Mouse (Mus musculus) heart, embryonic 16.5 days (tissue): ENCODE measurements around the gene Ptprm. TPM values are rescaled to one million over a fixed set of nuclear protein-coding genes. Genes with fewer than 3 reads are reported as not detected.
A peak's percentile ranks its signal among the peaks of the same experiment; 100 is the strongest.

Experiments
- ATAC-seq: fragments of 200-750 bp; cut with Nextera tagmentation; replicated peaks from 2 replicates; pipeline ENCODE4 v1.8.0; 2017; ENCODE audit warnings: moderate number of reproducible peaks; ENCODE audit not compliant: insufficient read depth, low FRiP score; ENCODE audit errors: extremely low read depth
- H3K27ac ChIP-seq: fragments of 300-500 bp; sonication (generic); 2 replicates; pipeline ENCODE4 v1.5.1; 2014; ENCODE audit warnings: mild to moderate bottlenecking, low read length, control low read depth, moderate library complexity
- H3K27me3 ChIP-seq: fragments of 300-500 bp; sonication (generic); 2 replicates; pipeline ENCODE4 v1.6.1; 2014; ENCODE audit warnings: low read length, mixed read lengths; ENCODE audit not compliant: control insufficient read depth, insufficient read depth
- H3K36me3 ChIP-seq: fragments of 300-500 bp; sonication (generic); 2 replicates; pipeline ENCODE4 v1.6.1; 2014; ENCODE audit not compliant: control insufficient read depth, insufficient read depth
- H3K4me1 ChIP-seq: fragments of 300-500 bp; sonication (generic); 2 replicates; pipeline ENCODE4 v1.6.1; 2014; ENCODE audit warnings: low read length, mixed read lengths; ENCODE audit not compliant: control insufficient read depth, insufficient read depth
- H3K4me2 ChIP-seq: fragments of 300-500 bp; sonication (generic); 2 replicates; pipeline ENCODE4 v1.6.1; 2014; ENCODE audit warnings: low read depth, mild to moderate bottlenecking, control low read depth, low read length
- H3K4me3 ChIP-seq: fragments of 300-500 bp; sonication (generic); 2 replicates; pipeline ENCODE4 v1.5.1; 2014; ENCODE audit warnings: mild to moderate bottlenecking, control low read depth, low read length
- H3K9ac ChIP-seq: fragments of 300-500 bp; sonication (generic); 2 replicates; pipeline ENCODE4 v1.6.1; 2014; ENCODE audit warnings: low read length, control low read depth
- H3K9me3 ChIP-seq: fragments of 300-500 bp; sonication (generic); replicated peaks from 2 replicates; pipeline ENCODE4 v1.6.1; 2016; ENCODE audit warnings: low read length; ENCODE audit not compliant: control insufficient read depth
- WGBS: fragments of 180-500 bp; shearing (Covaris S2); extraction: QIAGEN DNeasy Blood & Tissue Kit; methylation state at CpG from one replicate; pipeline ENCODE4 v1.1.7; 2014; 5-methylcytosine and 5-hydroxymethylcytosine counted together
- polyA plus RNA-seq: library from polyadenylated mRNA; unstranded; fragments of >200 nt; fragmentation: Nextera tagmentation; extraction: Ambion mirVana; gene quantifications from 2 replicates; pipeline ENCODE4 v1.2.1, GENCODE M21; 2015

Ptprm gene
- polyA plus RNA-seq, 1 experiment from 2014 or later: 12.8 TPM

DNA sequence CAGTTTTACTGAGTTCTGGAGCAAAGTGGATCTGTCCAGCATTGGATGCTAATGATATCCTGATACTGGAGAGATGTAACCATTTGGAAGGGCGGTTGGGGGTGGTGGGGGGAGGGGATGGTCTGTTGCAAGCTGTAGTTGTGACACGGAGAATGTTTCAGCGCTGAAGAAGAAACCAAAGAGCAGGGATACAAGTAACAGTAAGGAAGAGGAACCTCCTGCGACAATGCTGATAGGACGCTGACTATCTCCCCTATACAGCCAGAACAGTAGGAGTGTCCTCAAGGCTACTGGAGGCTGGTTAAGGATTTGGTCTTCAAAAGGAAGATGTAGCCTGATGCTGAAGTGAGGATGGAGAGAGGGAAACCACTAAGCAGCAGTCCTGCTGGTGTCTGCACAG lies 160.5 kb downstream of the Ptprm start:
- 44% methylated on average over 5 of the region's 5 CpGs for WGBS
- H3K27me3 ChIP-seq: no peaks in the 10 kb centered on the region
- no peak for ATAC-seq

DNA sequence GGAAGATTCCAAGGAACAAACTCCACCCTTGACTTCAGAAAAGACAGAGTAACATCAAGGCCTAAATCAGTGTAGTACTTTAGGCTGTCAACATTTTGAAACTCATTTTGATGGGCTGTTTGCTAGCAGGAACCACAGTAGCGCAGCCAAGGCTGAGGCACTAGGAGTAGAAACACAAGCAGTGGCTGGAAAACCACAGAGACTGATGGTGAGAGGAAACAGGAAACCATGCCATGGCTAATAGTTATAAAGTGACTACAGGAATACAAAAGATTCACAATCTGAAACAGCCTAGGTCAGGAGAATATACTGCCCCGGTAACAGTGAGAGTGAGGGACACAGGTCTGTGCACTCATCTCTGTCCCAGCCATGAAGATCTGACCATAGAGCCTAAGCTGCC lies 165.7 kb downstream of the Ptprm start:
- Histone ChIP-seq H3K36me3 (peaks cover 3% of the 10 kb centered on the region; the same call in 1 of the 2 replicates), H3K27me3 (no peaks in the 10 kb centered on the region), H3K9ac (no peak overlapping the region), H3K4me1 (no peaks in the 10 kb centered on the region), H3K27ac (no peak overlapping the region), H3K4me2 (no peak overlapping the region), H3K9me3 (no peaks in the 10 kb centered on the region), H3K4me3 (no peak overlapping the region)
- no peak for ATAC-seq
- 58% methylated on average over 2 of the region's 2 CpGs for WGBS

More for the DNA sequence above, 160.5 kb downstream of the Ptprm start:
- Histone ChIP-seq H3K9ac (no peak overlapping the region), H3K27ac (no peak overlapping the region), H3K4me2 (no peak overlapping the region), H3K36me3 (no peaks in the 10 kb centered on the region), H3K4me1 (no peaks in the 10 kb centered on the region), H3K4me3 (no peak overlapping the region), H3K9me3 (no peaks in the 10 kb centered on the region)

DNA sequence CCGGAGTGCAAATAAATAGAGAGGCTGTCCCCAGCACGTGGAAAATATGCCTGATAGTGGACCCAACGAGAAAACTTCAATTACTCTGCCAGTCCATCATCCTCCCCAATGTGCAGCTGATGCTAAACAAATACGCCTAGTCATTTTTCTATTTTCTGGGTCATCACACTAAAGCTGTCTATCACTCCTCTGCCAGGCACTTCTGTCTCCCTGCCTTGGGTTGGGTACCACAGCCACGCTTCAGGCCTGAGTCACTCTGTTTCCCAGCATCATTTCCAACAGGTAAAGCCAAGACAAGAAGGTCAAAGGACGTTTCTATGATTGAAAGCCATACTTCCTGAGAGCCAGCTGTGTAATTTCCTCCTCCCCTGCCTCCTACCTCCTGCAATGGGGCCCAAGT lies 167.4 kb downstream of the Ptprm start:
- Histone ChIP-seq H3K9me3 (no peaks in the 10 kb centered on the region), H3K4me1 (no peaks in the 10 kb centered on the region), H3K27me3 (no peaks in the 10 kb centered on the region), H3K9ac (no peak overlapping the region), H3K4me3 (no peak overlapping the region), H3K4me2 (no peak overlapping the region), H3K27ac (no peak overlapping the region), H3K36me3 (peaks cover 3% of the 10 kb centered on the region; the same call in 1 of the 2 replicates)
- no peak for ATAC-seq
- WGBS: 74% methylated on average over 6 of the region's 6 CpGs

DNA sequence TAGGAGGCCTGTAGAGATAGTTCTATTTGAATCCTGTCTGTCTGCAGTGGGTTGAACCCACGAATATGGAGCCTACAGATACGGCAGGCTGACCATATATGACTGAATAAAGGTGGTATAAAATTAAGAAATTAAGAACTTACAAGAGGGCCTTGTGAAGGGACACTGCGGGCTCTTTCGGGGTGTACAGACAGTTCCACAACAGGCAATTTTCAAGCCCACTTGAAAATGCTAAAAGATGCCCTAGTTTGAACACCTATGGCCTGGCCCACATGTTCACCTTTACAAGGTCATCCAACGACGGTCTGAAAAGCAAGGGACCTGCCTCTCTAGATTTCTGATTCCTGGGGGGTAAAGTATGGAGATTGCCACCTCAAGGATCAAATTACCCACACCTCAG lies 168.3 kb downstream of the Ptprm start:
- no peak overlapping the region for H3K4me3 ChIP-seq
- H3K27me3 ChIP-seq: no peaks in the 10 kb centered on the region
- no peak overlapping the region for H3K9ac ChIP-seq
- WGBS: 82% methylated on average over 6 of the region's 6 CpGs
- no peaks in the 10 kb centered on the region for H3K9me3 ChIP-seq
- H3K27ac ChIP-seq: no peak overlapping the region
- peaks cover 3% of the 10 kb centered on the region; the same call in 1 of the 2 replicates for H3K36me3 ChIP-seq
- H3K4me2 ChIP-seq: no peak overlapping the region
- no peaks in the 10 kb centered on the region for H3K4me1 ChIP-seq
- ATAC-seq: no peak

DNA sequence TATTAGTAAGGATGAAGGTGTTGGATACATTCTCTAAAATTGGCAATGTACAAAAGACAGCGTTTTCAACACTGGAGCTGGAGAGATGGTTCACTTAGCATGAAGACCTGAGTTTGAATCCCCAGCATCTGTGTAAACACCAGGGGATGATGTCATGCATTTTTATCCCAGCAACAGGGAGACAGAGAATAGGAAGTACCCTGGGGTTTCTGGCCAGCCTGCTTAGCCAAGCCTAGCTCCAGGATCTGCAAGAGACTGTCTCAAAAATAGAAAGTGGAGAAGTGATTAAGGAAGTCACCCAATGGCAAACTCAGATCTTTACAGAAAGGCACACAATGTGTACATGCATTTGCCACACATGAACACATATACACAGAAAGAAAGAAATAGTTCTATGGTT lies 174.8 kb downstream of the Ptprm start:
- ATAC-seq: no peak
- H3K9me3 ChIP-seq: 0 out of 2 replicates have a peak, but pooled peaks cover 3% of the 10 kb centered on the region
- no peak overlapping the region for H3K4me3 ChIP-seq
- no peak overlapping the region for H3K9ac ChIP-seq
- H3K4me2 ChIP-seq: no peak overlapping the region
- H3K27ac ChIP-seq: no peak overlapping the region
- no peaks in the 10 kb centered on the region for H3K4me1 ChIP-seq
- H3K27me3 ChIP-seq: no peaks in the 10 kb centered on the region
- H3K36me3 ChIP-seq: no peaks in the 10 kb centered on the region
- 82% methylated on average over 1 of the region's 1 CpGs for WGBS

DNA sequence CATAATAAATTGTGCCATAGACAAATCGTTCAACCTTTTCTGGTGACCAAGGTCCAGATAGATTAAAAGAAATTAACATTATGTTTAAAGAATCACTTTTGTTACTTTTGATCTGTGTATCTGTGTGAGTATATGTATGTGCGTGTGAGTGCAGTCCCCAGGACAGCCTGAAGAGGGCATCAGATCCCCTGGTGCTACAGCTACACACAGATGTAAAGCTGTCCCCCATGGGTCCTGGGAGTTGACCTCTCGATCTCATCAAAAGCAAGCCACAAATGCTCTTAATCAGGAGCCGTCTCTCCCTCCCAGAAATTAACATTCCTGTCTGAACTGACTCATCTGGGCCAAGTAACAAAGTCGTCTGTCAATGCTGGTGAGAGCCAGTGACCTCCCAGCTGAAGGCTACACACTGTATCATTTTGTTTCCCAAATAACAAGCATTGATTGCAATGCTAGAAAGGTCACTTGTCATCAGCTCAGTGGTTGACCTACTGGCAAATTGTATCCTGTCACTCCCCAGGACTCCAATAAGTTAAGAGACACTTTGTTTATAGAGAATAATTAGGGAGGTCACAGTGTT lies 175.5 kb downstream of the Ptprm start:
- no peaks in the 10 kb centered on the region for H3K36me3 ChIP-seq
- 76% methylated on average over 5 of the region's 5 CpGs for WGBS
- no peak overlapping the region for H3K4me2 ChIP-seq
- H3K4me1 ChIP-seq: no peaks in the 10 kb centered on the region
- H3K9me3 ChIP-seq: 0 out of 2 replicates have a peak, but pooled peaks cover 3% of the 10 kb centered on the region
- H3K27ac ChIP-seq: no peak overlapping the region
- no peak overlapping the region for H3K4me3 ChIP-seq
- no peaks in the 10 kb centered on the region for H3K27me3 ChIP-seq
- ATAC-seq: no peak
- H3K9ac ChIP-seq: no peak overlapping the region

DNA sequence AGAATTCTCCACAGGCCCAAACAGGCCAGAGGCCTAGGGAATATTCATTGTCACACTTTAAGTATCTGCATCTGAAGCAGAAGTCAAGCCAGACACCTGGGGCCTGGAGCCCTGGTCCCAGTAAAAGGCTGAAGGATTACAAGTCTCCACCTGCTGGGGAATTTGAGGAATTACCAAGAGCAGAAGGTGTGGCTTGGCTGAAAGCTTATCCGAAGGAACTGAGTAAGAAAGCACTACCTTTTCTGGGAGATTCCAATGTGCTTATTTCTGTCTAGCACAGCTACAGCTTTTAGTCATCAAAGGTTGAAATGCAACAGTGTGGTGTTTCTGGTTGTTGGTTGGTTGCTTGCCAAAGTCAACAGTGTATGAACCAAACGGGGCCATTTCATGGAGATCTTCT lies 178.4 kb downstream of the Ptprm start:
- Histone ChIP-seq H3K4me1 (peaks cover 7% of the 10 kb centered on the region), H3K27ac (no peak overlapping the region), H3K4me2 (no peak overlapping the region), H3K9ac (no peak overlapping the region), H3K36me3 (no peaks in the 10 kb centered on the region), H3K4me3 (no peak overlapping the region), H3K9me3 (0 out of 2 replicates have a peak, but pooled peaks cover 3% of the 10 kb centered on the region), H3K27me3 (no peaks in the 10 kb centered on the region)
- WGBS: 35% methylated on average over 2 of the region's 2 CpGs
- peak; percentile 41; the same call in 1 of the 2 replicates for ATAC-seq

DNA sequence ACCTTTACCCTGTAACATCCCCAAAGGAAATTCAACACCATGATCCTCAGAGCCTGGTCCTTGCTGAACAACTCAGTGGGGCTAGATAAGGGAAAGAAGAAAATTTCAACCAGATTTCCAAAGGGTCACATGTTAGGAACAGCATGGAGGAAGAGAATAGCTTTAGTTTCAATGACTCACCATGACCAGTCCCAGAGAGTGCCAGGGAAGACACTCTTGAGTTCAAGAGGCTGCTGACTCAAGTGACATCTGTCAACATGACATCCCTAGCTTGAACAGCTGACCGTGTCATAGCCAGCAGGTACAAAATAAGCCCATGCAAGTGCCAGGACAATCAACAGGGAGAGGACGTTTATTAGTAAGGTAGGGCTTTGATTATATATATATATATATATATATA lies 182.9 kb downstream of the Ptprm start:
- Histone ChIP-seq H3K27ac (peak overlapping the region; percentile 51), H3K9ac (no peak overlapping the region), H3K36me3 (no peaks in the 10 kb centered on the region), H3K4me1 (peaks cover 12% of the 10 kb centered on the region), H3K27me3 (no peaks in the 10 kb centered on the region), H3K4me2 (no peak overlapping the region), H3K9me3 (no peaks in the 10 kb centered on the region), H3K4me3 (no peak overlapping the region)
- WGBS: 36% methylated on average over 2 of the region's 2 CpGs
- ATAC-seq: no peak

DNA sequence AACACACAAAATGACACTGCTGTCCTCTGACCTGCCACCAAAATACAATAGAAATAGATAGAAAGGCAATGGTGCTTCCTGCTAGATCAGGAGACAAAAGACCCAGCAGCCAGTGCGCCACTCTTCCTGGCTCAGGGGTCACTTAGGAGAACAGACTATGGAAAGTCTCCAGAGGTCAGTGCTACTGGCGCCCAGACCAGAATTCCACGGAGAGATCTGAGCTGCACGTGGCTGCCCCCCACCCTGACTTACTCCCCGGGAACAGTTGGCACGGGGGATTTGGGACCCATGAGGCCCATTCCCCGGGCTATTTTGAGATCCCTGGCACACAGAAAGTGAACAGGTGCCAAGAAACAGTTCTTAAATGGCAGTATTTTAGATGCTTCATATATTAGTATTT lies 183.6 kb downstream of the Ptprm start:
- peak; percentile 83 for ATAC-seq
- Histone ChIP-seq H3K27ac (peak overlapping the region; percentile 51), H3K27me3 (no peaks in the 10 kb centered on the region), H3K9ac (no peak overlapping the region), H3K9me3 (no peaks in the 10 kb centered on the region), H3K4me2 (peak overlapping the region; percentile 26; the same call in 1 of the 2 replicates), H3K36me3 (no peaks in the 10 kb centered on the region), H3K4me3 (no peak overlapping the region), H3K4me1 (peaks cover 12% of the 10 kb centered on the region)
- 35% methylated on average over 7 of the region's 7 CpGs for WGBS
